Mouse (Mus musculus) MEL (cell line): ENCODE results near the gene Lypd8. TPM values are rescaled to one million over a fixed set of nuclear protein-coding genes. Genes with fewer than 3 reads are reported as not detected.

Experiments used
- DNase-seq: peaks from one replicate; pipeline ENCODE4 v3.0.0; 2011; ENCODE audit warnings: low read depth, low spot score
- H3K27ac ChIP-seq: 2 replicates; pipeline ENCODE4 v1.5.1; 2012; ENCODE audit warnings: low read depth, mild to moderate bottlenecking, control low read depth, low read length, moderate library complexity; ENCODE audit not compliant: control insufficient read depth
- H3K27me3 ChIP-seq, 2 experiments: fragments of 150-350 bp in 1 of 2; sonication (generic) in 1 of 2; 2 replicates each; pipeline ENCODE4 v1.6.1; 2012; ENCODE audit warnings: low read length in 2 of 2, mild to moderate bottlenecking in 2 of 2, improper control_type of control experiment in 1 of 2, moderate library complexity in 1 of 2; ENCODE audit not compliant: insufficient read depth in 2 of 2, control insufficient read depth in 1 of 2
- H3K36me3 ChIP-seq, 2 experiments: 2 replicates each; pipeline ENCODE4 v1.6.1; 2012 to 2014; ENCODE audit warnings: low read length in 2 of 2, improper control_type of control experiment in 1 of 2, inconsistent platforms in 1 of 2, mild to moderate bottlenecking in 1 of 2; ENCODE audit not compliant: insufficient read depth in 2 of 2, control insufficient read depth in 1 of 2
- H3K4me1 ChIP-seq, 2 experiments: fragments of 150-350 bp in 1 of 2; sonication (generic) in 1 of 2; 2 replicates each; pipeline ENCODE4 v1.6.1; 2012; ENCODE audit warnings: low read length in 2 of 2, improper control_type of control experiment in 1 of 2, mild to moderate bottlenecking in 1 of 2; ENCODE audit not compliant: insufficient read depth in 2 of 2, control insufficient read depth in 1 of 2
- H3K4me3 ChIP-seq, 2 experiments: fragments of 150-350 bp in 1 of 2; sonication (generic) in 1 of 2; 2 replicates each; pipeline ENCODE4 v1.5.1; 2012; ENCODE audit warnings: low read depth in 2 of 2, low read length in 2 of 2, mild to moderate bottlenecking in 2 of 2, moderate library complexity in 2 of 2, control low read depth in 1 of 2, improper control_type of control experiment in 1 of 2; ENCODE audit not compliant: control insufficient read depth in 1 of 2, insufficient read depth in 1 of 2
- H3K79me2 ChIP-seq: 2 replicates; pipeline ENCODE4 v1.6.1; 2012; ENCODE audit warnings: mild to moderate bottlenecking, low read length, moderate library complexity; ENCODE audit not compliant: control insufficient read depth, poor library complexity, insufficient read depth
- H3K9ac ChIP-seq: 2 replicates; pipeline ENCODE4 v1.6.1; 2012; ENCODE audit warnings: low read depth, mild to moderate bottlenecking, control low read depth, low read length, moderate library complexity; ENCODE audit not compliant: control insufficient read depth, poor library complexity, severe bottlenecking
- H3K9me3 ChIP-seq: fragments of 150-350 bp; sonication (generic); replicated peaks from 2 replicates; pipeline ENCODE4 v1.6.1; 2012; ENCODE audit warnings: mild to moderate bottlenecking, low read length, improper control_type of control experiment, moderate library complexity; ENCODE audit not compliant: insufficient read depth
- BHLHE40 ChIP-seq: IDR thresholded peaks from 2 replicates; pipeline ENCODE4 v1.6.1; 2012; ENCODE audit warnings: low read depth, mild to moderate bottlenecking, inconsistent platforms, low read length, improper control_type of control experiment, borderline replicate concordance
- EP300 ChIP-seq, 2 experiments: IDR thresholded peaks; 2 replicates each; pipeline ENCODE4 v1.6.1; 2011; ENCODE audit warnings: improper control_type of control experiment in 2 of 2, low read length in 2 of 2, low read depth in 1 of 2, mild to moderate bottlenecking in 1 of 2
- ETS1 ChIP-seq: IDR thresholded peaks from 2 replicates; pipeline ENCODE4 v1.6.1; 2012; ENCODE audit warnings: low read depth, mild to moderate bottlenecking, inconsistent platforms, low read length, improper control_type of control experiment, moderate library complexity
- GABPA ChIP-seq: IDR thresholded peaks from 2 replicates; pipeline ENCODE4 v1.6.1; 2012; ENCODE audit warnings: low read depth, mild to moderate bottlenecking, inconsistent platforms, low read length, improper control_type of control experiment, moderate library complexity
- HCFC1 ChIP-seq: IDR thresholded peaks from 2 replicates; pipeline ENCODE4 v1.6.1; 2012; ENCODE audit warnings: low read depth, mild to moderate bottlenecking, inconsistent platforms, low read length, improper control_type of control experiment, moderate library complexity
- MAFK ChIP-seq: IDR thresholded peaks from 2 replicates; pipeline ENCODE4 v1.6.1; 2011; ENCODE audit warnings: low read depth, mild to moderate bottlenecking, low read length, improper control_type of control experiment, borderline replicate concordance
- MAZ ChIP-seq: IDR thresholded peaks from 2 replicates; pipeline ENCODE4 v1.6.1; 2012; ENCODE audit warnings: low read depth, mild to moderate bottlenecking, inconsistent platforms, low read length, improper control_type of control experiment
- NELFE ChIP-seq: IDR thresholded peaks from 2 replicates; pipeline ENCODE4 v1.6.1; 2011; ENCODE audit warnings: low read depth, low read length, improper control_type of control experiment
- POLR2A ChIP-seq, 2 experiments: IDR thresholded peaks; 2 replicates each; pipeline ENCODE4 v1.6.1; 2011 to 2012; ENCODE audit warnings: low read length in 2 of 2, mild to moderate bottlenecking in 2 of 2, control low read depth in 1 of 2, improper control_type of control experiment in 1 of 2, low read depth in 1 of 2, moderate library complexity in 1 of 2; ENCODE audit not compliant: control insufficient read depth in 1 of 2, insufficient read depth in 1 of 2, poor library complexity in 1 of 2
- POLR2AphosphoS2 ChIP-seq: IDR thresholded peaks from 2 replicates; pipeline ENCODE4 v1.6.1; 2011; ENCODE audit warnings: low read length, improper control_type of control experiment
- POLR2AphosphoS5 ChIP-seq: IDR thresholded peaks from 2 replicates; pipeline ENCODE4 v1.6.1; 2012; ENCODE audit warnings: low read depth, borderline replicate concordance, mild to moderate bottlenecking, inconsistent platforms, low read length, moderate library complexity, mixed read lengths
- RAD21 ChIP-seq: IDR thresholded peaks from 2 replicates; pipeline ENCODE4 v1.6.1; 2011; ENCODE audit warnings: mild to moderate bottlenecking, low read depth, low read length, improper control_type of control experiment
- RCOR1 ChIP-seq: IDR thresholded peaks from 2 replicates; pipeline ENCODE4 v1.6.1; 2012; ENCODE audit warnings: low read depth, mild to moderate bottlenecking, inconsistent platforms, low read length, improper control_type of control experiment
- SIN3A ChIP-seq: IDR thresholded peaks from 2 replicates; pipeline ENCODE4 v1.6.1; 2012; ENCODE audit warnings: low read length, improper control_type of control experiment, inconsistent platforms
- SMC3 ChIP-seq: IDR thresholded peaks from 2 replicates; pipeline ENCODE4 v1.6.1; 2011; ENCODE audit warnings: low read depth, low read length, improper control_type of control experiment
- TAL1 ChIP-seq: IDR thresholded peaks from 2 replicates; pipeline ENCODE4 v1.6.1; 2012; ENCODE audit warnings: mild to moderate bottlenecking, inconsistent platforms, low read length, moderate library complexity, mixed read lengths
- TCF12 ChIP-seq: IDR thresholded peaks from 2 replicates; pipeline ENCODE4 v1.6.1; 2014; ENCODE audit warnings: low read depth, mild to moderate bottlenecking, inconsistent platforms, low read length, improper control_type of control experiment, moderate library complexity
- USF1 ChIP-seq: IDR thresholded peaks from 2 replicates; pipeline ENCODE4 v1.6.1; 2014; ENCODE audit warnings: low read depth, mild to moderate bottlenecking, inconsistent platforms, low read length, improper control_type of control experiment, moderate library complexity
- USF2 ChIP-seq, 2 experiments: IDR thresholded peaks; 2 replicates each; pipeline ENCODE4 v1.6.1; 2011 to 2012; ENCODE audit warnings: improper control_type of control experiment in 2 of 2, low read length in 2 of 2, borderline replicate concordance in 1 of 2, inconsistent platforms in 1 of 2, low read depth in 1 of 2, mild to moderate bottlenecking in 1 of 2; ENCODE audit not compliant: insufficient read depth in 1 of 2
- ZC3H11A ChIP-seq: IDR thresholded peaks from 2 replicates; pipeline ENCODE4 v1.6.1; 2012; ENCODE audit warnings: low read depth, mild to moderate bottlenecking, inconsistent platforms, low read length, improper control_type of control experiment
- ZKSCAN1 ChIP-seq: IDR thresholded peaks from 2 replicates; pipeline ENCODE4 v1.6.1; 2012; ENCODE audit warnings: low read depth, mild to moderate bottlenecking, inconsistent platforms, low read length, improper control_type of control experiment, moderate library complexity
- polyA plus RNA-seq, 2 experiments: library from polyadenylated mRNA; stranded (reverse) in 1 of 2; unstranded in 1 of 2; fragments of >175 nt in 1 of 2; fragments of >200 nt in 1 of 2; gene quantifications; 2 replicates each; pipeline versions ENCODE4 v1.2.1 to v1.2.4; 2012; ENCODE audit warnings: low replicate concordance in 2 of 2, low read depth in 1 of 2; ENCODE audit not compliant: insufficient read length in 2 of 2, insufficient read depth in 1 of 2, missing spikeins in 1 of 2
- total RNA-seq: library from RNA; depleted of rRNA; stranded (reverse); fragments of 300-350 nt; gene quantifications from 2 replicates; pipeline ENCODE4 v1.2.3, GENCODE M21; 2012

The Lypd8 gene
- total and polyA plus RNA-seq, 3 experiments, result 0.19 to 0.31 TPM; not detected in 1

DNA sequence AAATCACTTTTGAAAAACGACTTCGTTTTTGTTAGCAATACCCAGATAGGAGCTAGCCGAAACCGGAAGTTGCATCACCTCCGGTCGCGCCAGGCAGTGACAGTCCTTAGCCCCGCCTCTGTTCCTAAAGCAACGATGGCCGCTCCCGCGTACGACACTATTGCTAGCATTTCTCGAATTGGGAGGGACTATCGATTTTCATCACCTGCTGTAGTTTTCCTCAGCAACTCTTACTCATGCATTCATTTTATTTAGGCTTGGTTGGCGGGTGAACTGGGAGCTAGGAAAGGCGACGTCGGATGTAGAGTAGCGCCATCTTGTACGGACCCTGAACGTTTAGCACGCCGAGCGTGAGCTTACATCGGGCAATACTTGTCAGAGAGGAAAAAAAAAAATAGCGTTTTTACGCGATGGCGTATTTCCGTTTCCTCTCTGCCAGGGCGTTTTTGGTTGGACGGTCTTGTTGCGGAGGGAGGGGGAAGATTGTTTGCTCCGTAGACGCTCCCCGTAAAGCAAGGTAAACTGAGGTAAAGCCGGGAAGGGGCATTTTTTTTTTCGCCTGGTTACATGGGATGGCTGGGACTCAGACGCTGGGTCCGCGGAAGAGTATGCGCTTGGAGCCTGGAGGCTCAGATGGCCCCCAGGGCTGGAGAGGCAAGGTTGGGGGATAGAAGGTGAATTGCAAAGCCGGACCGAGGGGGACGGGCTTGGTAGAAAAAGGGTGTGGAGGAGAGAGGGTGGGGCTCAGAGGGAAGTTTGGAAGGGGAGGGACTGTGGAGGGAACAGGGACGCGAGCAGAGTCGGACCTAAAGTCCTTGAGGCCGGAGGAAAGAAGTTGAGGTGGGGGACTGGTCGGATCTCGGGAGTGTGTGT lies 48.3 kb upstream of the Lypd8 start, which contains the start of the genes Zfp672 and Sh3bp5l (continued):
- TF ChIP-seq RAD21 (no peak), USF2 (IDR thresholded peaks at IDR 0.05; ENCODE audit: borderline replicate concordance in 1 of 2, insufficient read depth in 1 of 2, low read depth in 1 of 2, low read length in 2 of 2) (no peak), EP300 (IDR thresholded peaks at IDR 0.05; ENCODE audit: low read depth in 1 of 2, low read length in 2 of 2) (0 out of 4 replicates have a peak, but pooled peaks of 1 of the 2 experiments have one; percentile 14), POLR2AphosphoS2 (no peak; the same call in none of the 2 replicates), ETS1 (no peak; the same call in 1 of the 2 replicates), ZKSCAN1 (peak; percentile 81; the same call in 1 of the 2 replicates), POLR2A (IDR thresholded peaks at IDR 0.05; ENCODE audit: control insufficient read depth in 1 of 2, insufficient read depth in 1 of 2, low read depth in 1 of 2, low read length in 2 of 2, poor library complexity in 1 of 2) (peak; percentile 48 to 74; a peak in 3 of 4 replicates), SMC3 (no peak), SIN3A (peak; percentile 85), RCOR1 (peak; percentile 71), GABPA (no peak), MAZ (peak; percentile 81; the same call in 1 of the 2 replicates), USF1 (no peak), HCFC1 (peak; percentile 95), MAFK (no peak), ZC3H11A (no peak), TCF12 (no peak), TAL1 (no peak), NELFE (peak; percentile 64), POLR2AphosphoS5 (no peak)
- TF ChIP-seq, all 39 proteins: peak for 18

DNA sequence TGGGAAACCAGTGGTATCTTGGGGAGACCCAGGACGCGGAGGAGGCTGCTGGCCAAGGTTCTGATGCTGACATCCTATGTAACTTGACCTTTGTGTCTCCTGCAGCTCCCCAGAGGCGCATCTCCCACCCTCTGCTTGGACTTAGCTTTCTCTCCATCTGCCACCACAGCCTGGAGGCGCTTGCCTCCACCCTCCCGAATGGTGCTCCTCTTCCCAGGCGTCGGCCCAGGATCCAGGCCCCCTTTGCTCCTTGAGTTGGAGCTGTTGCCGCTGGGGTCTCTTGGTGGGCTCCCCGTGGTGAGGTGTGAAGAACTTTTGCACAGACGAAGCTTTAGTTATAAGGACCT lies 47.7 kb upstream of the Lypd8 start:
- no peaks in the 10 kb centered on the region for H3K27me3 ChIP-seq
- peaks cover 36% of the 10 kb centered on the region for H3K79me2 ChIP-seq
- peaks cover 3 to 21% of the 10 kb centered on the region in 2 experiments; a peak in 3 of 4 replicates for H3K4me1 ChIP-seq
- TF ChIP-seq SIN3A, result peak; percentile 43; the same call in 1 of the 2 replicates
- TF ChIP-seq BHLHE40, result no peak
- no peak for DNase-seq
- peak overlapping the region; percentile 90 for H3K9ac ChIP-seq
- H3K36me3 ChIP-seq, result peaks cover 6 to 23% of the 10 kb centered on the region in 2 experiments
- peak overlapping the region; percentile 63; the same call in 1 of the 2 replicates for H3K27ac ChIP-seq
- no peaks in the 10 kb centered on the region for H3K9me3 ChIP-seq
- peak overlapping the region; percentile 84 to 87 for H3K4me3 ChIP-seq
